Mouse (Mus musculus) embryonic facial prominence, embryonic 11.5 days (tissue): ENCODE data around the gene Ncoa3. TPM values are rescaled to one million over a fixed set of nuclear protein-coding genes. Genes with fewer than 3 reads are reported as not detected.
A peak's percentile ranks its signal among the peaks of the same experiment; 100 is the strongest.

ENCODE experiments used
- ATAC-seq: fragments of 200-750 bp; cut with Nextera tagmentation; replicated peaks from 2 replicates; pipeline ENCODE4 v1.8.0; 2017; ENCODE audit warnings: low read depth; ENCODE audit not compliant: insufficient number of reproducible peaks, low FRiP score, low TSS enrichment
- DNase-seq: peaks from one replicate; pipeline ENCODE4 v3.0.0-alpha.2; 2015; ENCODE audit warnings: low spot score
- H3K27ac ChIP-seq: fragments of 300-500 bp; sonication (generic); replicated peaks from 2 replicates; pipeline ENCODE4 v1.5.1; 2014; ENCODE audit warnings: mild to moderate bottlenecking, low read depth, low read length, control low read depth
- H3K27me3 ChIP-seq: fragments of 300-500 bp; sonication (generic); 2 replicates; pipeline ENCODE4 v1.6.1; 2014; ENCODE audit warnings: mild to moderate bottlenecking, low read length, moderate library complexity, mixed read lengths; ENCODE audit not compliant: control insufficient read depth, insufficient read depth
- H3K36me3 ChIP-seq: fragments of 300-500 bp; sonication (generic); replicated peaks from 2 replicates; pipeline ENCODE4 v1.6.1; 2014; ENCODE audit warnings: low read depth, mild to moderate bottlenecking, low read length, moderate library complexity, mixed read lengths; ENCODE audit not compliant: control insufficient read depth, insufficient read depth
- H3K4me1 ChIP-seq: fragments of 300-500 bp; sonication (generic); 2 replicates; pipeline ENCODE4 v1.6.1; 2014; ENCODE audit warnings: low read length, mixed read lengths; ENCODE audit not compliant: control insufficient read depth, insufficient read depth
- H3K4me2 ChIP-seq: fragments of 300-500 bp; sonication (generic); 2 replicates; pipeline ENCODE4 v1.6.1; 2014; ENCODE audit warnings: low read depth, mild to moderate bottlenecking, control low read depth, low read length, moderate library complexity
- H3K4me3 ChIP-seq: fragments of 300-500 bp; sonication (generic); 2 replicates; pipeline ENCODE4 v1.5.1; 2014; ENCODE audit warnings: low read depth, low read length, control low read depth
- H3K9ac ChIP-seq: fragments of 300-500 bp; sonication (generic); replicated peaks from 2 replicates; pipeline ENCODE4 v1.6.1; 2014; ENCODE audit warnings: mild to moderate bottlenecking, control low read depth, low read length
- H3K9me3 ChIP-seq: fragments of 300-500 bp; sonication (generic); replicated peaks from 2 replicates; pipeline ENCODE4 v1.6.1; 2016; ENCODE audit warnings: mild to moderate bottlenecking, low read length, inconsistent platforms, mixed read lengths; ENCODE audit not compliant: control insufficient read depth
- WGBS: fragments of 180-500 bp; shearing (Covaris S2); extraction: QIAGEN DNeasy Blood & Tissue Kit; methylation state at CpG from one replicate; pipeline ENCODE4 v1.1.7; 2014; 5-methylcytosine and 5-hydroxymethylcytosine counted together
- polyA plus RNA-seq: library from polyadenylated mRNA; unstranded; fragments of >200 nt; fragmentation: Nextera tagmentation; extraction: Ambion mirVana; gene quantifications from 2 replicates; pipeline ENCODE4 v1.2.1, GENCODE M21; 2014

Gene Ncoa3
- polyA plus RNA-seq, 1 experiment from 2014 or later, result 16.2 TPM

DNA sequence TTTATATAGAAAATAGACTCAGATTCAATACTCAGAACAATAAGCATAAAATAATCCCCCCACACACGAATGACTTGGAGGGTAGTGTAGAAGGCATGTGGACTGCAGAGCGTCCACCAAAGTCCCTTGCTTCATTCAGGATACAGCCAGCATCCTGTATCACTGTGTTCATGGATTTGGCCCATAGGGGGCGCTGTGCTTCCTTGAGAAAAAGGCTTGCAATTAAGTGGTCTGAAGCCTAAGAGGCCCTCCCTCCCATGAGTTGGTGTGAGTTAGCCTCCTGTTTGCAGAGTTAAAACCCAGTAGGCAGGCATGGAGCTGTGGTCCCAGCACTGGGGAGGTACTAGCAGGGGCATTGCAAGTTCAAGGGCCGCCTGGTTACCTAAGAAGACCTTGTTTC, 115.9 kb downstream of the Ncoa3 start:
- H3K9me3 ChIP-seq, result no peaks in the 10 kb centered on the region
- H3K4me3 ChIP-seq, result no peak overlapping the region
- DNase-seq (peak; percentile 94), ATAC-seq (no peak)
- H3K4me2 ChIP-seq, result no peak overlapping the region
- no peak overlapping the region for H3K9ac ChIP-seq
- no peaks in the 10 kb centered on the region for H3K4me1 ChIP-seq
- H3K27me3 ChIP-seq, result no peaks in the 10 kb centered on the region; the same call in 1 of the 2 replicates
- H3K27ac ChIP-seq, result no peak overlapping the region
- peaks cover 5% of the 10 kb centered on the region; the same call in 1 of the 2 replicates for H3K36me3 ChIP-seq
- 23% methylated on average over 4 of the region's 4 CpGs for WGBS

DNA sequence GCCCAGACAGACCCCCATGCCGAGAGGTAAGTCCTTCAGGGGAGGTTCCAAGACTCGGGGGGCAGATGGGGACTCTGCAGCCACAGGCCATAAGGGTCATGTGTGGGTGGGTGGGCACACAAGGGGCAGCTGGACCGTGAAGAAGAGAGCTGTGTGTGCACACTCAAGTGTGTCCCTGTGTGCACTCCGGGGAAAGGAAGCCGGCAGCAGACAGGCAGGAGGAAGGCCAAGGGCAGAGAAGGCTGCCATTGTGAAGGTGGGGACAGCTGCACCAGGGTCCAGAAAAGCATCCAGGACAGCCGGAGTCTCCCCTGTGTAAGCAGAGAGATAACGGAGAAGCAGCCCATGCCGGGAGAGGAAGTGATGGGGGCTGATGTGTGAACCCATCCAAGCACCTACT, 118.3 kb downstream of the Ncoa3 start:
- H3K36me3 ChIP-seq, result peaks cover 8% of the 10 kb centered on the region
- 81% methylated on average over 8 of the region's 8 CpGs for WGBS

DNA sequence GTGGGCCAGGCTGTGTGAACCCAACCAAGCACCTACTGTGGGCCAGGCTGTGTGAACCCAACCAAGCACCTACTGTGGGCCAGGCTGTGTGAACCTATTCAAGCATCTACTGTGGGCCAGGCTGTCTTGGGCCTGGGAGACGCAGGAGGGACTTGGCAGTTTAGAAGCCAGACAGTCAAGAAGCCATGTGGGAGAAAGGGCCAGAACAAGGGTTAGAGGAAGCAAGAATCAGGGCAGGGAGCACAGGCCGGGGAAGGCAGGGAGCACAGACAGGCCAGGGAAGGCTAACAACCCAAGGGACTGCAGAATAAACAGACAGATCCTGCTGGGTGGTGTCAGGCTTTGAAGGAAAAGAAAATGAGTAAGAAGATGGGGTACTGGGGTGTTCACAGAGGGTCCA, 118.8 kb downstream of the Ncoa3 start:
- H3K27ac ChIP-seq, result no peak overlapping the region
- H3K9me3 ChIP-seq, result no peaks in the 10 kb centered on the region
- DNase-seq (no peak), ATAC-seq (no peak)
- H3K36me3 ChIP-seq, result peaks cover 13% of the 10 kb centered on the region
- WGBS, result 78% methylated on average over 2 of the region's 2 CpGs
- H3K27me3 ChIP-seq, result no peaks in the 10 kb centered on the region; the same call in 1 of the 2 replicates
- no peak overlapping the region for H3K4me3 ChIP-seq
- H3K4me1 ChIP-seq, result no peaks in the 10 kb centered on the region
- no peak overlapping the region for H3K9ac ChIP-seq
- H3K4me2 ChIP-seq, result no peak overlapping the region

More for the DNA sequence above, 118.3 kb downstream of the Ncoa3 start:
- Histone ChIP-seq H3K4me2 (no peak overlapping the region), H3K9ac (no peak overlapping the region), H3K4me1 (no peaks in the 10 kb centered on the region), H3K27ac (no peak overlapping the region), H3K9me3 (no peaks in the 10 kb centered on the region), H3K27me3 (no peaks in the 10 kb centered on the region; the same call in 1 of the 2 replicates), H3K4me3 (no peak overlapping the region)
- no peak for ATAC-seq
- no peak for DNase-seq

DNA sequence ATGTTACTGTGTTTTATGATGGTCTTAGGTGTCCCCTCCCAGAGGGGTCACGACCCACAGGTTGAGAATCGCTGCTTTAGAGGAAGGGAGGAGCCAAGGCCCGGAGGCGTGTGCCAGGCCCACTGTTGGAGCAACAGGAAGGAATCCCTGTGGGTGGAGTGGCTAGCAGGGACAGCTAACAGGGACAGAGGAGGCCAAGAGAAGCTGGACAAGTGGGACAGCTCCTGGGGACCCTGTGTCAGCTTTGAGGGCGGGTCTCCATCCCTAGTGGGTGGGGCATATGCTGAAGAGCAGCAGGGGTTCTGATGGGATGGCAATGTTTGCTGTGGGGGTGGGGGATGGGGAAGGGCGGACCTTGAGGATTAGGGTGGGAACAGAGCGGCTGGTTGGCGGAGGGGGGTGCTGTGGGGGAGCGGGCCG, 119.4 kb downstream of the Ncoa3 start:
- DNase-seq, result no peak
- no peak for ATAC-seq
- Histone ChIP-seq H3K9ac (no peak overlapping the region), H3K36me3 (peaks cover 19% of the 10 kb centered on the region), H3K27ac (no peak overlapping the region), H3K4me2 (no peak overlapping the region), H3K4me1 (no peaks in the 10 kb centered on the region), H3K4me3 (no peak overlapping the region), H3K27me3 (no peaks in the 10 kb centered on the region; the same call in 1 of the 2 replicates), H3K9me3 (no peaks in the 10 kb centered on the region)
- 72% methylated on average over 10 of the region's 10 CpGs for WGBS

DNA sequence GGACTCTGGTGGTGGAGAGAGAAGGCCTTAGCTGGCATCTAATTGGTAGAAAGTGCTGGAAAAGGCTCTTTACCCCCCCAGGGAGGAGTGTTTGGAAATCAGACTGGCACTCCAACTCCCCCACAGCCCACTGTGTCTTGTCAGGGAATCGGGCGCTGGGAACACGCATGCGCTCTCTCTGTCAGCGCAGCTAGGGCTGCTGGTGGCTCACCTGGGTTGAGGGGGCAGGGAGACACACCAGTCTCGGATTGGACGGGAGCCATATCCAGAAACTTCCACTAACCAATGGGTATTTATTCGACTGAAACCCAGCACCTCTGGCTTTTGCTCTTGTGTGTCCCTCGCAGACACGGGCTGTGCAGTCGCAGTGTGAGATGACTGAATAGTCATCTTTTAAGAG, 120.5 kb downstream of the Ncoa3 start:
- WGBS, result 92% methylated on average over 11 of the region's 11 CpGs
- ATAC-seq, result no peak
- Histone ChIP-seq H3K4me2 (no peak overlapping the region), H3K4me3 (no peak overlapping the region), H3K36me3 (peaks cover 19% of the 10 kb centered on the region), H3K9ac (no peak overlapping the region), H3K4me1 (no peaks in the 10 kb centered on the region), H3K27ac (no peak overlapping the region), H3K9me3 (no peaks in the 10 kb centered on the region), H3K27me3 (no peaks in the 10 kb centered on the region; the same call in 1 of the 2 replicates)
- no peak for DNase-seq

DNA sequence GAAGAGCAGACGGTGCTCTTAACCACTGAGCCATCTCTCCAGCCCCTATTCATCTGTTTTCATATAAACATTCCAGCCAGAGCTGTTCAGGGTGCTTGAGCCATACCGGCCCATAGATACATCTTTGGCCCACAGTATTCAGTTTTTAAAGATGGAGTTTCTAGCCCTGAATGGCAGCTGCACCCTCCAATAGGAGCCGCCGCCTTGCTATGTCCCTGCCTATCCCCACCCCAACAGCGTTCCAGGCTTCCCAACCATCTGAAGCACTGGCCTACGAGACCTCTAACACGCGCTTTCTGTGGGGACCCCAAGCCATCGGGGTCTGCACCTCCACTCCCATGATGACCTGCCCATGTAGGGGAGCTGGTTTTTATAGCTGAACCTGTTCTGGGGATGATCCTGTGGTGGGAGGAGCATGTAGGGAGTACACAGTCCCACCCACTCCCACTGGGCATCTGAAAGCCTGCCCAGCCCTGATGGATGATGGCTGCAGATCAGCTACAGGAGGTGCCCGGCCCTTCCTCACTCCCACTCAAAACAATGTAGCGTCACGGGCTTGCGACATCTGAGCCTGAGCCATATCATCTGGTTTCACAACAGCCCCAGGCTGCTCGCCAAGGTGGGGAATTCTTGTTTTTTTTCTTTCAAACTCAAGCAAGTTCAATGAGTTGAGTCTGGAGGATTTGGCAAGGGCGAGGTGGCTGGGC, 123.3 kb downstream of the Ncoa3 start:
- no peak for ATAC-seq
- Histone ChIP-seq H3K4me1 (no peaks in the 10 kb centered on the region), H3K9ac (no peak overlapping the region)

DNA sequence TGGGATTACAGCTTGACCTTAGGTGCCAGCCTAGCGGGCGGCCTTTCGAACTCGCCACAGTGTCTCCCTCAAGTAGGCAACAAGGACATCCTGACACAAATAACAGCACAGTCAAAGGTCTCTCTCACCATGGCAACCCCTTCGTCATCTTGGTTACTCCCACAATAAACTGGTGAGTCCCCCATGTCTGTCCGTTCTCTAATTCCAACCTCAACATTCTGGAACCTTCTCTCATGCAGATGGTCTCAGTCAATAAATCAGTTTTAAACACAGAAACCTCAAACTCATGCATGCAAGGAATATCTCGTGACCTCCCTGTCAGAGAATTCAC, 123.8 kb downstream of the Ncoa3 start:
- H3K4me1 ChIP-seq, result no peaks in the 10 kb centered on the region
- H3K9ac ChIP-seq, result no peak overlapping the region
- H3K4me3 ChIP-seq, result no peak overlapping the region
- H3K27ac ChIP-seq, result no peak overlapping the region
- ATAC-seq (no peak), DNase-seq (no peak)
- H3K9me3 ChIP-seq, result no peaks in the 10 kb centered on the region
- H3K36me3 ChIP-seq, result peaks cover 21% of the 10 kb centered on the region
- no peaks in the 10 kb centered on the region for H3K27me3 ChIP-seq
- WGBS, result 93% methylated on average over 7 of the region's 7 CpGs
- no peak overlapping the region for H3K4me2 ChIP-seq

More for the DNA sequence above, 123.3 kb downstream of the Ncoa3 start:
- WGBS, result 86% methylated on average over 15 of the region's 15 CpGs
- no peaks in the 10 kb centered on the region for H3K9me3 ChIP-seq
- no peak overlapping the region for H3K4me2 ChIP-seq
- H3K27me3 ChIP-seq, result no peaks in the 10 kb centered on the region
- H3K4me3 ChIP-seq, result no peak overlapping the region
- no peak for DNase-seq
- peaks cover 21% of the 10 kb centered on the region for H3K36me3 ChIP-seq
- no peak overlapping the region for H3K27ac ChIP-seq

DNA sequence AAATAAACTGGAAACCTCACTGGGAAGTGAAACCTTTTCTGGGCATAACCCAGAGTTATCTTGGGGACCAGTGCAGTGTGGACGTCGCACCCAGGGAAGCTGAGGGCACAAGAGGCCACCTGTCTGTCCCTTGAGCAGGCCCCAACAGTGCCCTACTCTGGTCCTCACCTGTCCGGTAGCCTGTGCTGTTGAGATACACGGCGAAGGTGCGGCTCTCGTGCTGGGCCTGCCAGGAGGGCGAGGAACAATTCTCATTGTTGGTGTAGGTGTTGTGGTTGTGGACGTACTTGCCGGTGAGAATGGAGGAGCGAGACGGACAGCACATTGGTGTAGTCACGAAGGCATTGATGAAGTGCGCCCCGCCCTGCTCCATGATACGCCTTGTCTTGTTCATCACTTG, 124.3 kb downstream of the Ncoa3 start:
- no peak for ATAC-seq
- Histone ChIP-seq H3K27me3 (no peaks in the 10 kb centered on the region), H3K9ac (no peak overlapping the region), H3K36me3 (peaks cover 21% of the 10 kb centered on the region), H3K4me1 (no peaks in the 10 kb centered on the region), H3K4me2 (no peak overlapping the region), H3K27ac (no peak overlapping the region), H3K9me3 (no peaks in the 10 kb centered on the region), H3K4me3 (no peak overlapping the region)
- 96% methylated on average over 16 of the region's 16 CpGs for WGBS
- no peak for DNase-seq
